Mouse (Mus musculus) adrenal gland, postnatal 25 days (tissue): ENCODE results near the gene Bcorl1. TPM values are rescaled to one million over a fixed set of nuclear protein-coding genes. Genes with fewer than 3 reads are reported as not detected.
A peak's percentile ranks its signal among the peaks of the same experiment; 100 is the strongest.
"Not testable (repeated sequence)": the region's sequence is repeated elsewhere in the genome, so short reads cannot be mapped to it uniquely, and the experiment has no call there.

Experiments used
- DNase-seq: peaks from one replicate; pipeline ENCODE4 v3.0.0; 2021; ENCODE audit warnings: mixed read lengths
- total RNA-seq: library from RNA; stranded (reverse); gene quantifications from 2 replicates; pipeline ENCODE4 v1.2.3, GENCODE M21; 2021

Gene Bcorl1
- total RNA-seq, 1 experiment from 2014 or later = 16.9 TPM

DNA sequence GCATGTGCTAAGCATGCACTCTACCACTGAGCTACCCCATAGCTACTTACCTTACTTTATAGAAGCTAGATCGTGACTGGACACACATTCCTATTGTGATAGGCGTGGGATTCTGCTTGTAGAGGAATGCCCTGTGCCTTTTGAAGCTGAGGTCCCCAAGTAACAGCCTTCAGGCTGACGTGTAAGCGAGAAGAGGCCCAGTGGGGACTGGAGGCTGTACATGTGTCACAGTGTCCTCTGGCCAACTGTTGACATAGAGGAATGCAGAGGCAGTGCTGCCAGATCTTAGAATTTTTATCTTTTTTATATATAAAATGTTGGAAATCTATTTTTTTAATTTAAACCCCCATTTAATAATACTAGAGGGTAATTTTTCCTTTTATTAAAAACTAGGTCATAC is 58.8 kb downstream of the Bcorl1 start:
- no peak for DNase-seq

DNA sequence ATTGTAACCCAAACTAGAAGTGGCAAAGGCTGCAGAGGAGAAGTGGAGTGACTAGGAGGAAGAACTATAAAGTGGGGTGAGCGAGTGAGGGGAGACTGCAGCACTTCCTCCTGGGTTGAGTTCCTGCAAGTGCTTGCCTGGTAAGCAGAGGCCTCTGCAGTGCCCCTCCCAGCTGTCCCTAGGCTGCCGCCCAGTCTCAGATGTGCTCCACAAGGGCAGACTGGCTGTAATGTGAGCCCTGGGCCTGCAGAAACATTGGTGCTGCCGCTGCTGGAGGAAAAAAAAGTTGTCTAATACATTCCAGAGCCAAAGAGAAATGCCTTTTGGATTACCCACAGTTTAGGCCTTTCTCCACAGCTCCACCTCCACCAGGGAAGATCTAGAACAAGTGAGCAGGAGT is 64.0 kb downstream of the Bcorl1 start:
- no peak for DNase-seq

DNA sequence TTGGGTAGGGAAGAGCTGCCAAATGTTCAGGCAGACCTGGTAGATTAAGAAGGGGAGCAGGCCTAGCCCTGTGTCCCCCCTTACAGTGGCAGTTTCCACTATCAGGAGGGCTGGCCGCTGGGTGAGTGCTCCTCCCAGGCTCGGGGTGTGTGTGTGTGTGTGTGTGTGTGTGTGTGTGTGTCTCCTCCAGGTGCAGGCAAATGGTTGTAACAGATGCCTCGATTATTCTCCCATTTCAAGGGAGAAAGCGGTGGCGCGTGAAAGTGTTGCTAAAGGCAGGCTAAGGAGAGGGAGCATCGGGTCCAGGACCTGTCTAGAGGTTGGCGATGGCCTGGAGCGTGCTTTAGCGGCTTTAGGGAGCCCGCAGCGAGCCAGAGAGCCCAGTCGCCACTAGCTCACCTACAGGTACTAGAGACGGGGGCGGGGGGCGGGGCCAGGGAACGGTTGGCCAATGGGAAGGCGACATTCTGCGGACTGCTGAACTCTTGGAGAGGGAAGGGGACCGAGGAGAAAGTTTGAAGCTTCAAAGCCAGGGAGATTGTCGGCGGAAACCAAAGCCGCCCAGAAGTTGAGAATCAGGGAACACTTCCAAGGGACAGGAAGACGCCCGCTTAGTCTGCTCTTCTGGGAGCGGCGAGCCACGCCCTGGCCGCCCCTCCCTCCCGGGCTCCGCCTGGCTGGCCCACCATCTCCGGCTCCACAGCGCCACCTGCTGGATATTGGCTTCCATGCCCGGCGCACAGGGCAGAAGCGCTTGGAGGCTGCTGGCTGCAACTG is 68.6 kb downstream of the Bcorl1 start:
- DNase-seq = peak; percentile 90

DNA sequence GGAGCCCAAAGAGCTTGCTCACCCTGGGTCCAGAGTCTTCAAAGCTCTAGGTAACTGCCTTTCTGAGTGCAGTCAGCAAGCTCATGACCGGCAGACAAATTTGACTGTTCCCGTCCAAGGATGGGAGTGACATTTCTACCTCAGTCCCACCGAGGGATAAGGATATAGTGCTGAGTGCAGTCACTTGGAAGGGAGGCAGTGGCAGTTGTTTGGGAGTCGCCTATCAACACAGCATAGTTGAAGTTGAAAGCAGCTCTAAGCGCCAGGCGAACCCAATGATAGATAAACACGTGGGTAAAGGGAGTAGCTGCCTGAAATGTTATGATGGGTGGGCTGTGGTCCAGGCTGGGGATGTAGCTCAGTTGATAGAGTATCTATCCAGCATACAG is 69.2 kb downstream of the Bcorl1 start:
- DNase-seq = no peak

DNA sequence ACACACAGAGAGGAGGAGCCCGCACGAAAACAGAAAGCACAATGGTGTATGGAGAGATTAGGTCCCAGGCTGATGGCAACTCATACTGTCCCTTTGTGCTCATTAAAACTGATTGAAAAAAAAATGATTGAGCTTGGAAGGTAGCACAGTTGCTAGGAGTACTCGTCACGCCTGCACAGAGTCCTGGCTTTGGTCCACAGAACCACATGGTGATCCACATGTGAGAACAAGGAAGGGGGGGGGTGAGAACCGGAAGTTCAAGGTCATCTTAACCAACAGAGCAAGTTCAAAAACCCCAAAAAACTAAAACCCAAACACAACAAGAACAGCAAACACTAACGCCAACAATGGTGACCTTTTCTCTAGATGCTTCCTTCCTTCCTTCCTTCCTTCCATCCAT is 71.5 kb downstream of the Bcorl1 start:
- no peak for DNase-seq

DNA sequence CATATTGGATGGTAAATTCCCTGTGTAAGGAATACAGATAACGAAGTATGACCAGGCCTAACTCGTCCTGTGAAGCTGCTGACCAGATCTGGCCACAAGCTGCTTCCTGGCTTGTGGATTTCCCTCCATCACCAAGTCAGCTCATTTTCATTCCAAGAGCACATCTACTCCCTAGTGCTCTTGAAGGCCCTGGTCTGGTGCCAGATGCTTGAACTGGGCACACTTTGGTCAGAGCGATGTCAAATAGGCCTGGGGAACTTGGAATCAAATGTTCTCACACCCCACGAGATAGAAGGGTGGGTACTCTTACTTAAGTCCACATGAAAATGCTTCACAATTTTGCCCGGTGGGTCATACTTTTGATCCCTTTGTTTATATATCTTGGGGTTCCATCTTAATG is 73.1 kb downstream of the Bcorl1 start:
- no peak for DNase-seq

DNA sequence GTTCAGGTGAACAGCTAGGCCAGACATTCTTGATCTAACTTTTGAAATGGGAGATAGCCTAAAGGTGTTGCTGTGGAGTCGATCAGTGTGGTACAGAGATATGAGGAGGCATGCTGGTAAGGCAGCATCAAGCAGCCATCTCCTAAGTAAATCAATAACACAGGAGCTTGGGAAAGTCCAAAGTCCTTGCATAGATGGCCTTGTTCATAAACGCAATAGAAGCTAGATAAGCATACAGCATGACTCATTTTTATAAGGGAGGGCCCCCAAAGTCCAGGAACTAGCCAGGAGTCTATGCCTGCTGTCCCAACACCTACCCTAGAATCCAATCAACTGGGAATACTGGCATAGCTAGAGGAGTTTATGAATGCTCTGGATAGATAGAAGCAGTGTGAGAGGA is 77.3 kb downstream of the Bcorl1 start:
- no peak for DNase-seq

DNA sequence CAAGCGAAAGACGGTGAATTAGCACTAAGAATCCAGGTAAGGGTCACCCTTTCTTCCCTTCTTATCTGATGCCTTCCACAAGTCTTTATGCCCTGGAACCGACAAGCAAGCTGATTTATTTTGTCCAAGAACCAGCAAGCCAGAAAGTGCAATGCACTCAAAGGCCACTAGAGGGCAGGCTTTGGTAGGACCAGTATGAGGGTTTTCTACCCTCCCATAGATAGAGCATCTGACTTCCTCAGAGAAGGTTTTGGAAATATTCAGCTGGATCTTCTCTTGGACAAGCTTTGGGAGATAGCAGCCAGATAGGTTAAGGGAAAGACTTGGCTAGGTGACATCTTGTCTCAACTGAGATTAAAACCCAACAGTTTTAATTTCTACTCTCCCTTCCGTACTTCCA is 81.8 kb downstream of the Bcorl1 start:
- DNase-seq = peak; percentile 67

DNA sequence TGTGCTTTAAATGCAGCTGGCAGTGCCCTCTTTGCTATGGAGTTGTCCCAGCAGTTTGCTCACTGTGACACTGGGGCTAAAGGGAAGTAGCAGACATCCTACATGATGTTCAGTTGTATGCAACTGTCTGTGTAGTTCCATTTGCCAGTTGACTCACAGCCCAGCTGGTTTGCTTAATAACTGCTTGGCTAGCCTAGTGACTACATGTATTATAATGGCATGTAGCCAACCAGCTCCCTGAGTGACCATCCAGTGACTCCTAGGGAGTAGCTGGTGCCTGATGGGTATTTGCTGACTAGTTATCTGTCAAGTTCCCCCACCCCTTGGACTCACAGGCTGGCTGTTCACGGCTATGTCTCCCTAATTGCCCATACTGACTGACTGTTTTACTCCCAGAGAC is 82.5 kb downstream of the Bcorl1 start:
- no peak for DNase-seq

DNA sequence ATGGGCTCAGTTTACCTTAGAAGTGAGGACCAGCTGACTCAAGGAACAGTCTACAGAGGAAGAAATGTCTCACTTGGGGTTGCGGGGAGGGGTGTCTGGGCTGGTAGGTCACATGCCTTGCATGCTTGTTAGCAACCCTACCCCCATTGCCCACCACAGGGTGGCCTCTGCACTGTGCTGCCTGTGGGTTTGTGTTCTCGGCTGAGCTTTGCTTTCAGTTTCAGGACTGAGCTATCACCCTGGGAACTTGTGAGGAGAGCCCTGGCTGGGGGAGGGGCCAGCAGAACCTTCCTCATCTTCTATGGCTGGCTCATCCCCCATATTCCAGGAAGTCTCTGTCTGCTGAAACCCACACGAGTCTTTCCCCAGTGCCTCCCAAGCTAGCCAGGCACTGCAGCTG is 83.4 kb downstream of the Bcorl1 start:
- peak; percentile 15 for DNase-seq

DNA sequence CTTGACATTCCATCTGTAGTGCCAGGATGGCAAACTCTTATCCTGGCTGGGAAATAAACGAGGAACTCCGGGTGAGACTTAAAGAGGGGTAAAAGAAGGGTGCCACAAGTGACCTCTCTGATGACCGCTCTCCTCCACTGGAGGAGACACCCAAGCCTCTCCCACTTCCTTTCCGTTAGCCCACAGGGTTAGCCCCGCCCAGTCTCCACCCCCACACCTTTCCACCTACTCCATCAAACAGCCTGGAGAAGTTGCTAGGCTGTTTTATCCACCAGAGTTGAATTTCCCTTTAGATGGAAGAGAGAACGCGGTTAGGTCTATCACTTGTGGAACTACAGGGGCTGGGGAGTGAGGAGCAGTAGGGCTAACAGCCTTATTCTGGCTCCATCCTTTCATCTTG is 84.1 kb downstream of the Bcorl1 start:
- DNase-seq = no peak

DNA sequence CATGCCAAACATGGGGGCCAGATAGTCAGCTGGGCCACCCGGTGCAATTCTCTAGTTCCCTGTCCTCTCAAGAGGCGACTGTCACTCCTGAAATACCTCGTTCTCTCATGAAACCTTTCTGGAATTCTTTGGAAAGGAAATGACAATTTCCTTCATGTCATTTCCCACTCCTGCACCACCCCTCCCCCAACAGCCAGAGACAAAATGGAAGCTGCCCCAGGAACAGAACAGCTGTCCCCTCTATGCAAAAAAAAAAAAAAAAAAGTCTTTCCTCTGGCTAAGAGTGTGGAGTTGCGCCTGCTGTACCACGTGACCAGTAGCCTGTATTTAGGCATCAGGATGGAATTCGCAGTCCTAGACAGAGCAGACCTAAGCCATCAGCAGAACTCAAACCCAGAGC is 87.1 kb downstream of the Bcorl1 start:
- DNase-seq = no peak

DNA sequence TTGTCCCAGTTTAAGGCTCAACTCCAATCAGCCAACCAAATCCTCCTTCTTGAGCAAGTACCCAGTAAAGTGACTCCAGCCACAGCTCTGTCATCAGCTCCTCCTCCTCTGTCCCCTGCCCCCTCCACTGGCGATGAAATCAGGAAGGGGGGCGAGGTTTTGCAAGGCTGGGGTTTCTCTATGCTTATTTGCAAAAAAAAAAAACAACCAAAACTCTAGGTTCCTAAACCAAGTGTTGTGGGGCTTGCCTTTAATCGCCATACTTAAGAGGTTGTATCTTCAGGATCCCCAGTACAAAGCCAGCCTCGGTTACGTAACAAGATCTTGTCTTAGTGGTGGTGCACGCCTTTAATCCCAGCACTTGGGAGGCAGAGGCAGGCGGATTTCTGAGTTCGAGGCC is 87.5 kb downstream of the Bcorl1 start:
- no peak for DNase-seq

DNA sequence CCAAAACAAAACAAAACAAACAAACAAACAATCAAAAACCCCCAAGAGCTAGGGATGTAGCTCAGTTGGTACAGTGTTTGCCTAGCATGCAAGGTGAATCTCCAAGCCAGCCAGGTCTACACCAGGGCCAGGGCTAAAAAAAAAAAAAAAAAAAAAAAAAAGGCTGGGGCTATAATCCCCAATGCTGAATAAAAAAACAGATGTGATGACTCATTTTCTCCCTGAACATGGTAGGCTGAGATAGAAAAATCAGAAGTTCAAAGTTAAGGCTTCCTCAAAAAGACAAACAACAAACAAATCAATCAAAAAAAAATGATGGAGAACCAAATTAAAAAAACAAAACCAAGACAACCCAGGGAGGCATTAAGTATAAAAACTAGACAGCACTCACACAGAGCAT is 87.9 kb downstream of the Bcorl1 start:
- no peak for DNase-seq

DNA sequence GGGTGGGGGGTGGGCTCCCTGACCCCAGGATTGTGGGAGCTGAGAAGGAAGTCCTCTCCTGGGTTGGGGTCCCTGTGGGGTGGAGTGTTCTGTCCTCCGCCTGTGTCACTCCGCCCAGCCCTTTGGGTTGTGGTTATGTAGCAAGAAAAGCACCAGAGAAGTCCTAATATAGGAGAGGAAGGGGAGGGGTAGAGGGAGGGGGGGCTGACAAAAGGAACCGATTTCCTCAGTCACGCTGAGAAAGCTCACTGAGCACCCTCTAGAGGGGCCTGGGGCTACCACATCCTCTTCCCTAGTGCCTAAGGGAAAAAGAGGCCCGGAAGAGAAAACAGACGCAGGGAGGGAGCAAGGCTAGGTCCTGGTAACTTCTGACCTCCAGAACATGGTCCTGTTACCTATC is 88.4 kb downstream of the Bcorl1 start:
- no peak for DNase-seq

DNA sequence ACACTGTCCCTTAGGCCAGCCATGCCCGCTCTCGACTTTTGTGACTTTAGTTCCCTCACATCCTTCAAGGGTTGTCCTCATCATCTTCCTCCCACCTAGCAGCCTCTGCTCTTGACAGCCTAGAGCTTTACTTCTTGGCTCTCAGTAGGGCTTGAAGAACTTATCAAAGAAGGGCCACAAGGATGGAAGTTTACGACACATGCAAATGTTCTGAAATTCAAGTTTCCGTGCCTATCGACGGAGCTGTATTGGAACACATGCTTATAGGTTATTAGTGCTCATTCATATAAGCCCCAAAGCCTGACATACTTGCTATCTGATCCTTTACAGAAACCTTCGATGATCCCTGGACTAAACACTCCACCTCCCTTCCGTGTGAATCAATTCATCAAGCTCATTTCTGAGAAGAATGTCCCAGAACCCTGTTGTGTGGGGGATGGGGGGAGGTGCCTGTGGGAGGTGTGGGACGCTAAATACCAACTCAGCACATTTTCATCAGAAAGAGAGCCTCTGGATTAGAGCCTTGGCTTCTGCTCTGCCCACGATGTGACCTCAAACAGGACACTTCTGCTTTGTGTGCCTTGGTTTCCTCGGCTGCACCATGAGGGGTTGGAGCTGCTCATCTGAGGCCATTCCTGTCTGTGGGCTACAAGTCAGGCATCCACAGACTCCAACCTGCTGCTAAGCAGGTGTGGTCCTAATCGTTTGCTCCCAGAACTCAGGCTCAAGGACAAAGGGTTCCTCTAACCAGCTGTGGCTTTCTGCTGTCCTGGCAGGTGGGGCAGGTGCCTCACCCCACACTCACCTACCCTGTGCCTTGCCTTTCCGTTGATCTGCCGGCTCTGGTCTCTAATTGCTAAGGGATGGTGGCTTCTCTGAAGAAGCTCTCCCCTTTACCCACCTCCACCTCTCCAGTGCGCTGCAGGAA is 91.7 kb downstream of the Bcorl1 start:
- no peak for DNase-seq

DNA sequence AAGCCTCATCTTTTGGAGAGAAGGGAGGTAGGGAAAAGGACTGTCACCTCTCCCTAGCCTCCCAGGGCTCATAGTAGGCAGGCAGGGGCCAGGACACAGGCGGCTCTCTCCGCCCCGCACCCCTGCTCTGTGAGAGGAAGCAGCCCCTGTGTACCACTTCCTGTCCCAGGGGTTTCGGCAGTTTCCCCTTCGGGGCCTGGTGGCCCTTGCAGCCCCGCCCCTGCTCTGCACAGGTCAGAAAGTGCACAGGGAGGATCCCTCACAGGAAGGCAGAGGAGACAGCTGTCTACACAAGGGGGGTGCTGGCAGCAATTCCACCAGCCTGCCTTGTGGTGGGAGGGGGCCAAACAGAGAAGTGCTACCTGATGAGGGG is 92.4 kb downstream of the Bcorl1 start:
- DNase-seq = no peak

DNA sequence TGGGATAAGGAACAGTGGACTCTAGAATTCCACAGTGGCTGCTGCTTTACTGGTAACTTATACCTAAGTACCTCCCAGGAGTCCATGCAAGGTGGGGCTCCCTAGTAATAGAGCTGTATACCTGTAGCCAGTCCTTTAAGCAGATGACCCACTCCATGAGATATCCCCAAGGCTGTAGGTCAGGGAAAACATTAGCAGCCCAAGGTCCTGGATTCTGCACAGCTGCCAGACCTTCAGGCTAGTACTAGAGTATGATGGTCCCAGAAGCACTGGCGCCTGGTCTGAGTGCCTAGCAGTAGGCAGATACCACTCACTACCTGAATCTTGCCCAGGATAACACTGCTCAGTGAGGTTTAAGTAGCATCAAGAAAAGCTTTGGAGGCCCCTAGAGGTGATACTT is 93.1 kb downstream of the Bcorl1 start:
- no peak for DNase-seq

DNA sequence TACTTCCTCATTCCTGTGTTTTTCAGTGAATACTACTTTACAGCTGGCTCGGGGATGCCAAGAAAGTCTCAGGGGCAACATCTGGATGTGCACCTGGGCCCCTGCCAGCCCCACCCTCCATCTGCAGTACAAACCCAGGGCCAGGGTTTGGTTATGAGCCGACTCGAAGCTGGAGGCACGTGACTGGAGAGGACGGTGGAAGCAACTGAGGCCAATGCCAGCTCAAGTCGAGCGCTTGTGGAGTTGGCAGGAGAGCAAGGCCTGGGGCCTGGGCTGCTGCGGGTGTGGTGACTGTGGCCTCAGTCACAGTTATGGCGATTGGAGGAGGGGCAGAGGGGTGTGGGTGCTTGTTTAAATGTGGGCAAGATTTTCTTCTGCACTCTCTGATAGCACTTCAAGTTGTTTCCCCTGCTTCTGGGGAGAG is 94.3 kb downstream of the Bcorl1 start:
- peak; percentile 28 for DNase-seq

DNA sequence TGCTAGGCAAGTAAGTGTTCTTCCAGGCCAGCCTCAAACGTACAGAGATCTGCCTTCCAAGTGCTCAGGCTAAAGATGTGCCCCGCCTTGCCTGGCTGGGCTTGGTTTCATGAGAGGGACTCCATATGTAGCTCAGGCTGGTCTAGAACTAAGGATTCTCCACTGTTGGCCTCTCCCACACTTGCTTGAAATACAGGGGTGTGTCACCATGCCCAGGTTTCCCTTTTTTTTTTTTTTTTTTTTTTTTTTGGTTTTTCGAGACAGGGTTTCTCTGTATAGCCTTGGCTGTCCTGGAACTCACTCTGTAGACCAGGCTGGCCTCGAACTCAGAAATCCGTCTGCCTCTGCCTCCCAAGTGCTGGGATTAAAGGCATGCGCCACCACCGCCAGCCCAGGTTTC is 94.9 kb downstream of the Bcorl1 start:
- DNase-seq = not testable (repeated sequence)

DNA sequence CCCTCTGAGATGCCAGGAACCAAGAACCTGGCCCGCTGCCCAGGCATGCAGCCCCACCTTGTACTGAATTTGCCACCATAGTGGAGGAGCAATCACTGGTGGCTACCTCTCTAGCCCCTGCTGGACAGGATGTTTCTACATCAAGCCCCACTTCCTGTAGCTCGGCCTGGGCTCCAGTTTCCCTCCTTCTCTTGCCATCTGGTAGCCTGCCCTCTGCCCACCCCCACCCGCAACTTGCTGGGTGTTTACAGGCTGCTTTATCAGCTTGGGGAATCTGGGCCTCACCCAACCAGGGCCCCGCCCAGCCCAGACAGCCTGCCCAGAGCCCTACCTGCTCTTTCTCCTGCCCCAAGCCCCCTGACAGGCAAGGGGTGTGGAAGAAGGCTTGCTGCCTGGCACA is 97.9 kb downstream of the Bcorl1 start:
- no peak for DNase-seq

DNA sequence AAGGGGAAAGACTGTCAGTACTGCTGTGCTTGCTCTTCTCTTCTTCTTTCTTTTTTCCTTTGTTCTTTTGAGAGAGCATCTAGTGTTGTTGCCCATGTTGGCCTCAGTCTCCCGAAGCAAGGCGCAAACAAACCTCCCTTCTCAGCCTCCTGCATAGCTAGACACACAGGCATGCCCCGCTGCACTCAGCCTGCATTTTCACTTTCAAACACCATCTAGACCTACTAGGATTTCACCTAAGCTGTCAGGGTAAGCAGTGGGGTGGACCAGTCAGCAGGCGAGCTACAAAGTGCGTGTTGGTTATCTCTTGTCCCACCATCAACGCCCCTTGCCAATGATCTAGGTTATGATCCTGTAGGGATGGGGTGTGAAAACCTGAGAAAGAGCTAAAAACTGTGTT is 100.4 kb downstream of the Bcorl1 start:
- no peak for DNase-seq

DNA sequence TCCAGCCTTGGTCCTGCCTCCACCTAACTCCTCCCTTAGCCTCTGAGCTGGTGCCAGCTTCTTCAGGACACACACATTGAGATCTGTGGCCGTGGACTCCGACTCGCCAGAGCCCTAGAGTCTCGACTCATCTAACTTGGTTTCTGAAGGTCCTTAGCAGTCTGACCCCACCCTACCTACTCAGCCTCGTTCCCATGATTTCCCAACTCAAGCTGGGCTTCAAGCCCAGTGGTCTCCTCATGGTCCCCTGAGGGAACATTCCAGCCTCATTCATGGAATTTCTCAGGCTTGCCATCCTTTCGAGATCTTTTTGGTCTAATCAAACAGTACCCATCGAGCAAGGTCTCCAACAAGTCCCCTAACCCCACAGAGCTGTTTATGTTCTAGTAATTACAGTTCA is 100.8 kb downstream of the Bcorl1 start:
- no peak for DNase-seq

DNA sequence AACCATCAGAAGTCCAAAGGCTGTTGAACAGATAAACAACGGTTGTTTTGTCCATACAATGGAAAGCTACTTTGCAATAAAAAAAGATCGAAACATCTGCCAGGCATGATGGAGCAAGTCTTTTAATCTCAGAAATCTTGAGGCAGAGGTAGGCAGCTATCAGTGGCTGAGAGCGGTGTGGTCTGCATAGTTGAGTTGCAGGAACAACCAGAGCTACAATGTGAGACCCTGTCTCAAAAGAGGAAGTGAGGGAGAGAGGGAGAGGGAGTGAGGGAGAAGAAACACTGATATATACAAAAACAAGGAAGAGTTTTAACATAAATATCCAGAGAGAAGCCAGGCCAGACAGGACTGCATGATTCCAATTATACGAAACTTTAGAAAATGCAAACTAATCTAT is 103.5 kb downstream of the Bcorl1 start:
- DNase-seq = no peak
